Mouse (Mus musculus): ENCODE measurements at regions not wholly inside any gene's neighbourhood (a gene's known extent, or its start where the extent isn't known, plus 50 kb on each side); places are given as distances from the start of the nearest gene placed in this dataset.
"Not testable (repeated sequence)": the region's sequence is repeated elsewhere in the genome, so short reads cannot be mapped to it uniquely, and the experiment has no call there.

GRCm38 (mm10) chr15:5646673-5647072 is 402.7 kb upstream of the Ptger4 start:
- no peak for DNase-seq

- DNase-seq: no peak
These were observed 414.8 kb upstream of the Ptger4 start for GRCm38 (mm10) chr15:5658796-5659195.

- DNase-seq: no peak
These were observed 416.8 kb upstream of the Ptger4 start for GRCm38 (mm10) chr15:5660819-5661218.

DNA sequence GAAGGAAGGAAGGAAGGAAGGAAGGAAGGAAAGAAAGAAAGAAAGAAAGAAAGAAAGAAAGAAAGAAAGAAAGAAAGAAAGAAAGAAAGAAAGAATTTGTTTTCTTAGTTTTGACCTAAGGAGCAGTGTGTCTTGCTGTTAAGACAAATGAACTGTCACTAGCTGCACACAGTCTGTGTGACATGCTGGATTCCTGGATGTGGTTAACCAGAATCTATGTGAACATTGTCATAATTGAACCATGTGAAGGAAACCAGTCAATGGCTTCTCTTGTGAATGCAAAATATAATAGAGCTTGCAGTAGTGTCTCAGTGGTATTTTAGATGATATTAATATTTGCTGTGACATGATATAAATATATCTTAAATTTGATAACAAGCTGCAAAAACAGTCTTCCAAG is 427.8 kb upstream of the Ptger4 start:
- DNase-seq: no peak

DNA sequence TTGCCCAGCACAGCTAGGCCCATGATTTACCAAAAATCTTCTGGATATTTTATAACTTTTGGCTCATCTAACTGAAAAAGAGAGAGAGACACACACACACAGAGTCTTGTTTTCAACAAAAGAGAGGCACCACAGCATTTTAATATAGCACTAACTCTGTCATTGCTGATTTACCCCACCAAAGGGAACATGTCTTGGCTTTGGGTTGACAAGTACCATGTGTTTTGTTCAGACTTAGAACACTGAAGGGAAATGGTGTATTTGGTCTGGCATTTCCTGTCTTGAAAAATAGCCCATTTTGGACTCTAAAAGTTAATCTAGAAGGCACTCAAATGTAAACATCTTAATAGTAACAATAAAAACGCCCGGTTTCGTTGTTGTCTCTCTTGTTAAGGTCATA is 432.7 kb upstream of the Ptger4 start:
- no peak for DNase-seq

DNA sequence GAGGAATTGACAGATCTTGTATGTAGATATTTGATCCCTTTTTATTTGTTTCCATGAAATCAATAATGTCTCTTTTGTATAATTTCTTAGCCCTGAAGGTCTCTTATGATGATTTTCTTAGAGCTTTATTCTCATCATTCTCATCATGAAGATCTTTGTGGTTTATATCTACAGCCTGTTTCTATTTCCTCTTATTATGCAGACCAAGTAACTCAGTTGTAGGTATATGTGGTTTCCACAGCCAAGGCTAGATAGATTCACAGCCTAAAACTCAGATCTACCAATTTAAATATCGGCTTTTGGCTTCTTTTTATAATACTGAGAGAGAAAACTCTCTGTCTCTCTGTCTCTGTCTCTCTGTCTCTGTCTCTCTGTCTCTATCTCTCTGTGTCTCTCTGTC is 449.8 kb upstream of the Ptger4 start:
- DNase-seq: no peak

DNA sequence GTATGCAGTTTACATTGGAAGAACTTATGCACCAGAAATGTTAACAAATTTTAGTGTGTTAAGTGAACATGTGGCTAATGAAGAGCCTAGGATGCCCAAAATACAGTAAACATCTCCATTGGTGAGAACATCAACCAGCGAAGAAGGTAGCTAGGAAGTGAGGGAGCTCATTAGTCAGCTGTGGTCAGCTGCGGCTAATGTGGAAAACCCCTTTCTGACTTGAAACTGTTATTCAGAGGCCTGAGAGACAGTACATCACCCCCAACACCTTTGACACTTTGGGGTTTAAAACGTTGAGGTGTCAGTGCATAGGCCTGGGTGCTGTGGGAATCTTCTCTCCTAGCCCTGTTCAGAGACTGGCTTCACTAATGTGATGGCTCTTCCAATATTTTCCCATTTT is 451.0 kb upstream of the Ptger4 start:
- no peak for DNase-seq

DNA sequence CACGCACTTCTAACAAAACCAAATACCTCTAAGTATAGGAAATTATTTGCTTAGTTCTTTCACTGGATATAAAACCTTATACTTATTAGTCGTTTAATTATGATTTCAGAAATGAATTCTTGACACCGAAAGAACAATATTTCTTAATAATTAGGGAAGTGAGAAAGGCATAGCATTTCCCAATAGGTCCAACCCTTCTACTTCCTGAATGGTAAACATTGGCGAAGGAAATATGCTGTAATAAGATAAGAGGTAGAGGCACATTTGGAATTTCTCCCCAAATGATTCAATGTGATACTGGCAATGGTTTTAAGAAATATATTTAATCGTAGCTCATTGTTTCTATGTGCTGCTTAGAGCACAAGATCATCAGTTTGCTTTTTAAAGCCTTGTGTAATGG is 464.5 kb upstream of the Ptger4 start:
- DNase-seq: no peak

GRCm38 (mm10) chr15:5740658-5741057 is 496.7 kb upstream of the Ptger4 start:
- no peak for DNase-seq

- no peak for DNase-seq
These were observed 499.9 kb upstream of the Ptger4 start for GRCm38 (mm10) chr15:5743893-5744292.

DNA sequence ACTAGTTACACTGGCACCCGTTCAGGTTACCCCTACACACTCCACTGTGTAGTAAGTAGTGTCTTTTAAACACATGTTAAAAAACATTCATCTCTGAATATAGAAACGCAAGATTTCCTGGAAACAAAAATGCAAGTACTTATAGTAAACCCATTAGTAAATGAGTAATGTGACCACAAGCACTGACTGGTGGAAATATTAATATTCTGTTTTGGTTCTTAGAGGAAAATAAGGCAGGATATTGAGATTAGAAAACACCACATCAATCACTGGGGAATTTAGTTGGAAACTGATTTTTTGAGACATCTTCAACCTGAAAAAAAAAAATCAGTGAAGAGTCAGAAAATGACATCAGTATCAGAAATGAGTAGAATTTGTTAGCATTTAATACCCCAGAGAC is 514.7 kb upstream of the Ptger4 start:
- DNase-seq: no peak

DNA sequence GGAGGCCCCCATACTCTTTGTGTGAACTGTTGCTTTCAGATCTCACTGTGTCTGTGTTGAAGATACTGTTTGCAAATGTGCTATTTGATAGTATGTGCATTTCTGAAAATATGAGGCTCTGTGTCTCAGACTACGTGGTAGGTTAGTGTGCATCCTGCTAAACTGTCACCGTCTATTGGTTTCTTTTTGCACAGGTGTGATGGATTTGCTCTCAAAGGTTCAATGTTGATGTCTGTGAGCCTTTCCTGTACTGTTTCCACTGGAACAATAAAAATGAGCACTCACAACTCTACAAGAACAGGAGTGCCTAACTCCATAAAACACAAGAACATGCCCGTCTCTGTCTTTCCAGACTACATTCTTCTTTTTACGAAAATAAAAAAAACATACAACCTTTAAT is 518.2 kb upstream of the Ptger4 start:
- DNase-seq: no peak

DNA sequence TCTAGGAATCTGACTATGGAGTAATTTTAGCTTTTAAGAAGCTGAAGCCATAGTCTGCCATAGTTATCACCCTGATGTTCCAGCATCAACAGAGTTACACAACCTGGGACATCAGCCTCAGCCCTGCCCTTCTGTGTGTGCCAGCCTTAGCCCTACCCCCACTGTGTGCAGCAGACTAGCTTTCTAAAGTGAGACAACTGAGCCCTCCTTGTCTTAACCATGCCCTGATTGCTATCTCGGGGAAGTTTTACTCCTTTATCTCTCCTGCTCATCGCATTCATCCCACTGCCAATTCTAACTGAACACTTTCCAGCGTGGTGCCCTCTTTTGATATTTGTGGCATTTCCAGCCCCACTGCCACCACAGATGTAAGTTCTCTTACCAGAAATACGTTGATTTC is 522.5 kb upstream of the Dab2 start:
- DNase-seq: no peak

GRCm38 (mm10) chr15:5799917-5800316 is 499.7 kb upstream of the Dab2 start:
- no peak for DNase-seq

DNA sequence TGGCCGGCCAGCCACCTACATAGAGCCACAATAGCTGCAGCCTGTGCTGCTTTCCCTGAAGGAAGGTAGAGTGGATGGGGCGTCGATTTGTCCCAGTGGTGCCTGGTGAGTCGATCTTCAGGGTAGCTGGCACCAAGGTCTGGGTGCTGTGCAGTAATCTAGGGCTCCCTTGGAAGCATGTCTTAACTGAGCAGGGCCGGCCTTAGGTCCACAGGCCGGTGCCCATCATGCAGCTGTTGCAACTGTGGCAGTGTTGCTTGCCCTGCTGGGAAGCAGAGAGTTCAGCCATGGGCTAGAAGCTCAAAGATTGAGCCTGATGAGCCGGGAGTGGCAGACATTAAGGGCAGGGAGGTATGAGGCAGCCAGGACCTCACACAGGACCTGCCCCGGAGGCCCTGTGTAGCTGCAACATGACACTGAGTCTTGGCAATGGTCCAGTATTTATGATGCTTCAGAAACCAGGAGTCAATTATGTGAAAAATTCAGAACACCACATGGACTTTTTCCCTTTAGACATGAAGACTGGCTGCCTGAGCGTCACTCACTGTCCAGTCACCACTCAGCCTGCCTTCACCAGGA is 488.3 kb upstream of the Dab2 start:
- DNase-seq: no peak

DNA sequence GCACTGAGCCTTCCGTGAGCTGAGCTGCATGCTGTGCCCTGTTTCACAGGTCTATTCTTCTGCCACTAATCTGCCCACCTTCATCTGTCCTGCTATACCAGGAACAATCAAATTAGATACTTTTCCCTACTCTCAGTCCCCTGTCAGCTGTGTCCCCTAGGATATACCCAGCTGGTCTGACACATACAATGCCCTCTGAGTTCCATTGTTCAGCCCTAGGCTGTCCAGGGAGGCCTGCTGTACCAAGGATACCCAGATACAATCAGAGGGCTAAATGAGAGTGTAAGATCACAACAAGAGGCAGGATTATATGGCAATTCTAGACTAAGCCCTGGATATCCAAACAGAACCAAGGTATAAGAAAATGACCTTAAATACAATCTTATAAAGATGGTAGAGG is 487.6 kb upstream of the Dab2 start:
- no peak for DNase-seq

- DNase-seq: no peak
These were observed 481.5 kb upstream of the Dab2 start for GRCm38 (mm10) chr15:5817901-5818576.

DNA sequence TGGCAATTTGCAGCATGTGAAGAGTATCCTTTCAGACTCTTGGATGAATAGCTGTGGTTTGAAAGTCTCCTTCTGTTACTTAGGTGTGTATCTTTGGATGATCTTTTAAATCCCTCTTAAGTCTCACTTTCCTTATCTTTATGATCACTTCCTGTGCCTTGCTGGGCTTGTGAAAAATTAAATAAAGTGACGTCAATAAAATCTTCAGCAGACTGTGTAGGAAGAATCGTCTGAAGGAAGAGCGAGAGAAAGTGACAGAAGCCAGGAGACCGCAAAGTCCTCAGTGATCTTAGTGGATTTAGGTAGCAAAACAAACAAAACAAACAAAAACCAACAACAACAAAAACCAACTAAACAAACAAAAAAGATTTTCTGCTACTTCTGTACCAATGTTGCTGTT is 459.6 kb upstream of the Dab2 start:
- no peak for DNase-seq

DNA sequence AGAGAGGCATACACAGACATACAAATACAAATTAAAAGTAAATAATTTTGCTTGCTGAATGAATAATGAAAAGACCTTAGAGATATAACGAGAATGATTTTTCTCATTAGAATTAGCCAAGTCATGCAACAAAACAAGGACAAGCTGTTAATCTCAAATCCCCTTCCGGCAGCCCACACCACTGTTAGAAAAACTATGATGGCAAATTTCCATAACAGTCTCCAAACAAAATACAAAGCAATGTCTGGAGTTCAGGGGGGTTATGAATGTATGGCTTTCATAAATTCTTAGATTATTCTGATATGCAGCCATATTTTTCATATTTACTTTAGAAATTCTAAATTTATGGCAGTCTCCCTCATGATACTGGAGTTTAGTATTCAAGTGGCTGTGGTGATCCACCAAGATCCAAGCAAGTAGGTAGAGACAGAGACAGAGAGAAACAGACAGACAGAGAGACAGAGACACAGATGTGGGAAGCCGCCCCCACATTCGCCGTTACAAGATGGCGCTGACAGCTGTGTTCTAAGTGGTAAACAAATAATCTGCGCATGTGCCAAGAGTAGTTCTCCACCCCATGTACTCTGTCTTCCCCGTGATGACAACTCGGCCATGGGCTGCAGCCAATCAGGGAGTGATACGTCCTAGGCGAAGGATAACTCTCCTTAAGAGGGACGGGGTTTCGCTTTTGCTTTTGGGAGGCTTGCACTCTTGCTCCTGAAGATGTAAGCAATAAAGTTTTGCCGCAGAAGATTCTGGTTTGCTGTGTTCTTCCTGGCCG is 458.0 kb upstream of the Dab2 start:
- DNase-seq: not testable (repeated sequence)

DNA sequence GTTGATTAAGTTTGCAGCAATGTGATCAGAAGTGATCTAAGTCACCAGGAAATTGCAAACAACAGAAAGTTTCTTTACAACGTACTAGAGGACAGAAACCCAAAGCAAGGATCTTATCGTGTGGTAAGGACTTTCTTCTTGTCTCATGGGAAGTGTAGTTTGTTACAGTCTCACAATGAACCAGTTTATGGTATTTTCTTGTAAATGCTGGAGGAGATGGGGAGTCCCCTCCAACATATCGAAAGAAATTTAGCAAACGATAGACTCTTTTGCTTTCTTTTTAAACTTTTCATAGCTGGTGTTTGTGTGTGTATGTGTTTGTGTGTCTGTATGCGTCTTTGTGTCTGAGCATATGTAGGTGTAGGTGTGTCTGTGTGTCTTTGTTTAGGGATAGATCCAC is 453.0 kb upstream of the Dab2 start:
- no peak for DNase-seq

DNA sequence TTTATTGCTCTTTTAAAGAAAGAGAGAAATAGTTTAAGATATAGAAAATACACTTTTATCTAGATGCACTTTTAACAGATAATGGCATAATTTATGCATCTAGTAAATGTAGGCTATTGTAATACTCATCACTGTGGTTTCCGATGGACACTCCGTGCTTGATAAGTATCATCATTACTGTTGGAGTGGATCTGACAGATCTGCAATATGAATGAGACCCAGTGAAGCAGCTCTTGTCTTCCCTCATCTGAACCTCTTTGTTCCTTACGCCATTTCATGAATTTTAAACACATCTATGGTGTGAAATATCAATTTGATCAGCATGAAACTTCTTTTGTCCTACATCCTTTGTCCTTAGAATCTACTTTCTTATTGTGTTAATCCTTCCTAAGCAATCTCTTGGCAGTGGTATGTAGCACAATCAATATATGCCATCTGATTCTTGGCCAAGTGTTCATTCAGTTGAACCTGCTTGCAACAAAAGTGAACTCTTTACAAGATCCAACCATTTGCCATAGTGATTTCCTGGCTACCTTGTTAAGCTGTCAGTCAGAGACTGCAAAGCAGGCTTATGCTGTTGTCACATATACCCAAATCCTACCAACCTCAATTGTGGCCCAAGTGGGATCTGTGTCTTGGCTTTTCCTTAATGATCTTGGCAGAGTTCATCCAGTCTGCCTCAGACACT is 452.0 kb upstream of the Dab2 start:
- DNase-seq: no peak

- DNase-seq: no peak
These were observed 447.1 kb upstream of the Dab2 start for GRCm38 (mm10) chr15:5852523-5852922.

- no peak for DNase-seq
These were observed 430.3 kb upstream of the Dab2 start for GRCm38 (mm10) chr15:5869289-5869688.

DNA sequence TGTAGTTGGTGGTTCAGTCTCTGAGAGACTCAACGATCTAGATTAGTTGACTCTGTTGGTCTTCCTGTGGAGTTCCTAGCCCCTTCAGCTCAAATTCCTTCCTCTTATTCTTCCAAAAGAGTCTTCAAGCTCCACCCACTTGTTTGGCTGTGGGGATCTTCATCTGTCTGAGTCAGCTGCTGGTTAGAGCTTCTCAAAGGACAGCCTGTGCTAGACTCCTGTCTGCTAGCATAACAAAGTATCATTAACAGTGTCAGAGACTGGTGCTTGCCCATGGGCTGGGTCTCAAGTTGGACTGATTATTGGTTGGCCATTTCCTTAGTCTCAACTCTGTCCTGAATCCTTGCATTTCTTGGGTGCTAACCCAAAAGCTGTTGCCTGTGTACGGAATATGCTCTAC is 429.7 kb upstream of the Dab2 start:
- no peak for DNase-seq
